Mouse (Mus musculus): ENCODE results near the gene Kcnc3.

GRCm38 (mm10) chr7:44543071-44543470 is 47.4 kb upstream of the Kcnc3 start:
- TF ChIP-seq CTCF (IDR thresholded peaks at IDR 0.05; ENCODE audit: low read depth, low read length) (no peak), POLR2A (IDR thresholded peaks at IDR 0.05; ENCODE audit: borderline replicate concordance, low read depth, low read length) (no peak)

Measured in bone marrow macrophage, adult 2 months (primary cell).